30 mouse cellular contexts compared by ENCODE assay signal in the genomic region with DNA sequence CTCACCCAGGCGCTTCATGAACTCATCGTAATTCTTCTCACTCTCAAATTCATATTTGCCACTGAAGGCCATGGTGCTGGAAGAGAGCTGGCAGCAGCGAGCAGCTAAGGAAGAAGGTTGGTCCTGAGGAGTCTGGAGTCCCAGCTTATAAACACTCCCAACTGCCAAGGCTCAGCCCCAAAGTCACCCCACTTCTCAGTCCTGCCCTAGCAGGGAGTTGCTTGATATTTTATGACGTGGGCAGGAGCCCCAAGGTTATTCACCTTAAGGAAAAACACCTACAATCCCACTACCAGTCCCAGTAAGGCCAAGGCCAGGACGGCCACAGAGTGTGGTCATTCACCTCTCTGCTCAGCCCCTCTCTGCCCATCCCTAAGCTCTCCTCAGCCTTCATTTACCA. TPM values are rescaled to one million over a fixed set of nuclear protein-coding genes. Genes with fewer than 3 reads are reported as not detected.
"Had no signal": no experiment of that assay in that cellular context is flagged by ENCODE, and none has a peak within 500 bp of the region (broad histone marks: within the 10 kb centered on the region; RNA-seq: fewer than 3 reads in every experiment).

Gene Fabp6 (minus strand): TSS at position 101 of the 400 bp plus-strand sequence.

- H3K27ac ChIP-seq: heart, adult 2 months; heart, embryonic 10.5 days; hindbrain, embryonic 13.5 days; hindbrain, embryonic 15.5 days; hindbrain, postnatal 0 days; kidney, embryonic 15.5 days; kidney, postnatal 0 days; layer of hippocampus, adult 2 months; limb, embryonic 13.5 days; limb, embryonic 15.5 days; liver, embryonic 12.5 days had no signal

- H3K9me3 ChIP-seq: heart, embryonic 10.5 days; heart, embryonic 12.5 days; hindbrain, embryonic 13.5 days; hindbrain, embryonic 15.5 days; kidney, embryonic 15.5 days; limb, embryonic 13.5 days; limb, embryonic 15.5 days; liver, embryonic 12.5 days had no signal

- H3K9ac ChIP-seq: forebrain, postnatal 0 days; heart, embryonic 12.5 days; hindbrain, embryonic 13.5 days; hindbrain, embryonic 15.5 days; kidney, embryonic 15.5 days; limb, embryonic 13.5 days; limb, embryonic 15.5 days; liver, embryonic 12.5 days had no signal

- H3K27me3 ChIP-seq: heart, embryonic 12.5 days; hindbrain, embryonic 13.5 days; hindbrain, embryonic 15.5 days; kidney, embryonic 15.5 days; limb, embryonic 13.5 days; limb, embryonic 15.5 days; liver, embryonic 12.5 days had no signal

- H3K36me3 ChIP-seq: heart, embryonic 10.5 days; heart, embryonic 12.5 days; hindbrain, embryonic 13.5 days; hindbrain, embryonic 15.5 days; kidney, embryonic 15.5 days; limb, embryonic 13.5 days; limb, embryonic 15.5 days; liver, embryonic 12.5 days had no signal

- ATAC-seq: forebrain, postnatal 0 days; hindbrain, postnatal 0 days; liver, embryonic 12.5 days had no signal

- H3K4me1 ChIP-seq: heart, embryonic 10.5 days; heart, embryonic 12.5 days; hindbrain, embryonic 13.5 days; hindbrain, embryonic 15.5 days; limb, embryonic 13.5 days; limb, embryonic 15.5 days; liver, embryonic 12.5 days had no signal

- H3K4me2 ChIP-seq: heart, embryonic 12.5 days; hindbrain, embryonic 13.5 days; hindbrain, embryonic 15.5 days; kidney, embryonic 15.5 days; limb, embryonic 13.5 days; limb, embryonic 15.5 days; liver, embryonic 12.5 days had no signal

- H3K4me3 ChIP-seq: heart, adult 2 months; heart, embryonic 10.5 days; heart, embryonic 12.5 days; hindbrain, embryonic 13.5 days; hindbrain, embryonic 15.5 days; kidney, embryonic 15.5 days; layer of hippocampus, adult 2 months; limb, embryonic 13.5 days; limb, embryonic 15.5 days; liver, embryonic 12.5 days had no signal

- DNase-seq: forebrain, postnatal 0 days; gastrocnemius, postnatal 14 days; gastrocnemius, postnatal 36 days; heart, adult 11 months; heart, adult 2 months; heart, postnatal 14 days; heart, postnatal 36 days; kidney, adult 11 months; kidney, adult 2 months; kidney, adult 9 months; kidney, postnatal 14 days; kidney, postnatal 36 days; left cerebral cortex, postnatal 4 days had no signal

RNA-seq across cellular contexts. Expression of gene Fabp6, which starts in this region (rescaled TPM):
- polyA plus RNA-seq: forebrain, postnatal 0 days; gonadal fat pad, adult 2 months; heart, adult 2 months; heart, embryonic 10.5 days; heart, embryonic 12.5 days; heart, embryonic 14.5 days; heart, postnatal 0 days; hindbrain, embryonic 11.5 days; hindbrain, embryonic 13.5 days; hindbrain, embryonic 15.5 days; hindbrain, postnatal 0 days; kidney, adult 2 months; kidney, embryonic 15.5 days; limb, embryonic 11.5 days; limb, embryonic 13.5 days; liver, adult 2 months; liver, embryonic 12.5 days had no signal
